Mouse (Mus musculus) urinary bladder, postnatal 4 days (tissue): ENCODE measurements around the gene Camta1.

ENCODE experiments used
- DNase-seq, 2 experiments: peaks; one replicate each; pipeline ENCODE4 v3.0.0; 2021 to 2022; ENCODE audit warnings: low spot score in 2 of 2

Gene Camta1

DNA sequence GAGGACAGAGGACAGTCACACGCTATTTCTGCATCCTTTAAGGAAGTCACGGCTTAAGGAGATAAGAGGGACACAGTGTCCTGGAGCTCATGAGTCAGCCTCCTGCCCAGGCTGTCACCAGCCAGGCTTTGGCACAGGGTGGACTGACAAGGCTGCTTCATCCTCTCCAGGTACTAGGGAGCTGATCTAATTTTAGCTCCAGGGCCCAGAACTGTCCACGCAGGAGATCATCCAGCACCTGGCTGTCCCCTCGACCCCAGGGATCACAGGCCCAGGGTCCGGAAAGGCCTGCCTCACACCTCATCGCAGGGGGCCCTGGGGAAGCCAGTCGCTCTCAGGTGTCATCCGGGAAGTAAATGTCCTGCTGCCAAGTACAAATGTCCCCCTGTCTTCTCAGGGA lies 341.6 kb downstream of the Camta1 start:
- DNase-seq = no peak

GRCm38 (mm10) chr4:151519011-151519410 lies 342.7 kb downstream of the Camta1 start:
- DNase-seq = no peak

- DNase-seq = peak in 1 of 2 experiments; percentile 33
These were observed 344.5 kb downstream of the Camta1 start for GRCm38 (mm10) chr4:151516998-151517799.

DNA sequence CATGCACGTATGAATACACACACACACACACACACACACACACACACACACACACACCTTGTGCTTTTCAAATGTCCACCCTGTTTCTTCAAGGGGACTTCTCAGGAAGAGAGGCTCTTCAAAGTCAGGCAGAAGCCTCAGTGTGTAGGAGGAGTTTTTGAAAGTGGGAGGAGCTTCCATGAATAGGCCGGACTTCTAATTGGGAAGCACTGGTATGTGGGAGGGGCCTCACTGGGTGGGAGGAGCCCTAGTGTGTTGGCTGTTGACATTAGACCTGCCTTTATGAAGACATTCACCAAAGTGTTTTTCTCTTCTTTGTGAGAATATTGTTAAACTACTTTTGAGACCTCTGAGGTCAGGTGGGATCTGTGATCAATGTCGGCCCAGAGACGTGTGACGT lies 346.4 kb downstream of the Camta1 start:
- DNase-seq = no peak

DNA sequence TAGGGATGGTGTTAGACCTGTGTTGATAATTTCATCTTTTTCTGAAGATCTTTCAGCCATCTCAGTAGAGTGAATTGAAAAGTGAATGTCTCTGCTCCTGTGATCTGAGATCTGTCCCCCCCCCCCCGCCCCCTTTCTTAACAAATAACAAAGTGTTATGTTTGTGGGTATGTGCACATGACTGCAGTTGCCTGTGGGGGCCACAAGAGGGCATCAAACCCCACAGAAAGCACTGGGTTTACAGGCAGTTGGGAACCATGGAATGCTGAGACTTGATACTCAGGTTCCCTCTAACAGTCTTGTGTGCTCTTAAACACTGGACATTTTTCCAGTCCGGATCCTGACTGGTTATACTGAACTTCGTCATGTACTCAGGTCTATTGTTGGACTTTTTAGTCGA lies 350.6 kb downstream of the Camta1 start:
- no peak for DNase-seq

- DNase-seq = no peak
These were observed 351.3 kb downstream of the Camta1 start for GRCm38 (mm10) chr4:151510417-151510816.

DNA sequence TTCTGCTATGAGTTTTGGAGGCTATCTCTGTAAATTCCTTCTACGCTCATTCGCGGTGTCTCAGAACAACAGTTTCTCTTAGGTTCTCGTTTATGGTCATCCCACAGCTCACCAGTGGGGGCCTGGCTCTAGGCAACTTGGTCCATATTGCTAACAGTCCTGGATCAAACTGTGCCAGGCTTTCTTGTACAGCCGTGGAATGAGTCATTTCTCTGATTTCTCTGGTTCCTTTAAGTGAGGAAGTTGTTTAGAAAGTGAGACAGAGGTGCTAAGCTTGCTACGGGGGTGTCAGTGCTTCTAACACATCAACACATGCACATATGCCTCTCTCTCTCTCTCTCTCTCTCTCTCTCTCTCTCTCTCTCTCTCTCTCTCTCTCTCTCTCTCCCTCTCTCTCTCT lies 355.0 kb downstream of the Camta1 start:
- DNase-seq = no peak

DNA sequence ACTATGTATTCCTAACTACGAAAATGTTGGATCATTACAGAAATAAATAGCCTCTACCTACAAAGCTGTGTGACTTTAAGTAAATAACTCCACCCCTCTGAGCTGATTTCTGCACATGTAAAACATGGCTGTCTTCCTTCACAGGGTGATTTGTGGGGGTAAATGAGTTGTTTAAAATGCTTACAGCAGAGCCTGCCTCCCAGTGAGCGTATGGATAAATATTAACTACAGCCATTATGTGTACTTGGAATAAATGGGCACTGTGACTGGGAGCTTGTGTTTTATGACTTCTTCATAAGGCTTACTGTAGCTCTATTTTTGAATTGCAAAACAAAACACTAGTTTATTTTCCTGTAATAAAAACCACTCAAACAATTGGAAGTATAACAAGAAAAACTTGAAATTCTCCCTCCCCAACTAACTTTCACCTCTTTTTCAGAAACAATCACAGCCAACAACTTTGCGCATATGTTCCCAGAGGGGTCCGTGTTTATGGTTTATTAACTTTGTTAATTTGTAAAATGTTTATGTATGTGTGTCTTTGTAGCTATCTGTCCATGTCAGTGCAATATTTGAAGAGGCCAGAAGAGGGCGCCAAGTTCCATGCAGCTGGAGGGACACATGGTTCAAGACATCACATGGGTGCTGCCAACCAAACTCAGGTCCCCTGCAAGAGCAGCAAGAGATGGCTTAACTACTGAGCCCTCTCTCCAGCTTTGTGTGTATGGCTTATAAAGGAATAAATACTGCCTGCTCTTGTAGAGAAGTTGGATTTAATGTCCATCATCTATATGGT lies 363.0 kb downstream of the Camta1 start:
- DNase-seq = no peak

- no peak for DNase-seq
These were observed 365.1 kb downstream of the Camta1 start for GRCm38 (mm10) chr4:151496581-151496980.

GRCm38 (mm10) chr4:151495276-151495882 lies 366.3 kb downstream of the Camta1 start:
- DNase-seq = no peak

- no peak for DNase-seq
These were observed 368.9 kb downstream of the Camta1 start for GRCm38 (mm10) chr4:151492786-151493185.

DNA sequence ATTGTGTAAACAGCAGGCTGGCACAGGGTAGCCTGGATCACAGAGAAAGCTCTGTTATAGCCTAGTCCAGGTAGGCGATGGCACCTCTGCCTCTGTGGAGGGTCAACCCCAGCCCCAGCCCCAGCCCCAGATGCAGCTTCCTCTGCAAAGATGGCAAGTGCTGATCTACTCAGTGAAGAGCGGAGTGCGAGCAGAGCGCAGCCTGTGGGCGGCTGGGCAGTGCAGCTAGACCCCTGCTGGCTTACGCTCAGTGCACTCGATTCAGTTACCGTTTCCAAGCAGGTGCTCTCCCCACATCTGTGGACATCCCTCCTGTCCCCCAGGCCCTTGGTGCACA lies 377.7 kb downstream of the Camta1 start:
- no peak for DNase-seq

DNA sequence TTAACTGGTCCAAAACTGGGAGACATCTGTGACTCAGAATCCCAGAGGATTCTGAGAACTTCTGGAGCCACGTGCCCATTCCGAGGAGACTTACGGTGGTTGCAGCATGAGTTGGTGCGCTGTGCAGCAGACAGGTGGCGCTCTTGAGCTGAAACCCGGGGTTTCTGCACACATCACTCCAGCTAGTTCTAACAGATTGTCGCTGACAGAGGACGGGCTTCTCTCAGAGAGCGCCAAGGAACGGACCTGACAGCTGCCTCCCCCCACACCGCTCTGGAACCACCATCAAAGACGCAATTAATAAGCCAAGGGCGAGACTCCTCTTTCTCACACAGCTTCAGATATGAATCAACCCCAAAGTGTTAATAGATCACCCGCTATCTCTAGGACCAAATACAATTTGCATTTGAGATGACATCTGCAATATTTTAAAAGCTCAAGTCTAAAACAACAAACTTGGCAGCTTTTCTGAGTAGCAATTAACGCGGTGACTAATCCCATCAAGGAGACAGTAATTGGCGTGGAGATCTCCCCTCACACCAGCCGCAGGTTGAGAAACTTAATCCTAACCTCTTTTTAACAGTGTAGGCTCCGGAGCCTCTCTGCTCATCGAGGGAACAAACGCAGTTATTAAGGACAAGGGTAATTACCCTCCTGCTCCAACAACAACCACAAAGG lies 378.2 kb downstream of the Camta1 start:
- DNase-seq = peak in 1 of 2 experiments; percentile 68

GRCm38 (mm10) chr4:151480928-151481327 lies 380.7 kb downstream of the Camta1 start:
- no peak for DNase-seq

DNA sequence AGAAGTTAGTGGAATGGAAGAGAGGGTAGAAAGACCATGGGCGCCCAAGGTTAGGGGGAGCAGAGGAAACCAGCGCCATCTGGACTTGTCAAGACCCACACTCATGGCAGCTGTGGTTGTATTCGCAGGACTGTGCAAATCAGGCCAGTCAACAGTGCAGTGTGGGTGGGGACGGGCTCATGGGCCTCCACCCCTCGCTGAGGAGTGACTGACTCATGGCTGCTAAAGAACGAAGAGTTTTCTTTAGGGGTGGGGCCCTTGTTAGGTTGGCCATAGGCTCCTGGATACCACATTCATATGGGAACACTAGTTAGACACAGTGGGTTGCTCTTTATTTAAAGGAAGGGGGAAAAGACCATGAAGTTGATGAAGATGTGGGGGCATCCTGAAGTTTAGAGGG lies 383.7 kb downstream of the Camta1 start:
- DNase-seq = no peak

DNA sequence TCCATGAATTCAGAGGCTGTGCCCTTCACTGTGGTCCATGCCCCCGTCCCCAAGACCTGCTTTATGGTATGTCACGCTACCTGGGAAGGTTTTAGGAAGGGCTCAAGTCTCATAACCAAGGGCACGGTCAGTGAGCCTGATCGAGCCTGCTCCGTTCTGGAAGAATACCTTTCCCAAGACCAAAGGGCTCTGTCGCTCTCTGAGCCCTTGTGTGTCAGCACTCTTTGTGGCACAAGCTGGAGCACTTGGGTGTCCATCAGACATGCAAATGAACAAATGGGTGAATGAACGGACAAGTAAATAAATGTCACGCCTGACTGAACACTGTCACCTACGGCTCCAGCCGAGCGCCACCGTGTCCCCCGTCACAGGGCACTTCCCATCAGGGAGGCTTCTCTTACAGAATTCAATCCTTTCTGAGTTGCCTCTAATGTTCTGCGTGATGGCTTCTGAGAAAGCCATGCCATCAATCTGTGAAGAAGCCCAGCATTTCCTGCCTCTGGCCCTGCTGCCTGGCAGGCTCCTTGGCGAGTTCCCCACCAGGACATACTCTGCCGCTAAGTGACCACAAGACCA lies 386.7 kb downstream of the Camta1 start:
- no peak for DNase-seq

DNA sequence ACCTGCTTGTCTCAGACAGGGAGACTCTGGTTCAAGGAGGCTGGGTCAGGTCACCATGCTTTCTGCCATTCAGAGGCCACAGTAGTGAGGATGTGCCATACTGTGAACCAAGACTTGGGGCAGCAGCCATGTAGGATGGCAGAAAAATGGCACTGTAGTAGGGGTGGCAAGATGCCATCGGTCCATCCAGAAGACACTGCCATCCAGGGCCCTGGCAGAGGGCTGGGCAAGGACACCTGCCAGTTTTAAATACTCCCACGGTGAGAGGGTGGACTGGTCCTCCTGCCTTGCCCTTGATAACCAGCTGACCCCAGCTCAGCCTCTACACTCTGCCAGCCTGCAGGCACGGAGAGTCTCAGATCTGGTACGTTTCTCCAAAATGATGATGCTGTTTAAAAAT lies 389.8 kb downstream of the Camta1 start:
- DNase-seq = no peak

GRCm38 (mm10) chr4:151468381-151468780 lies 393.3 kb downstream of the Camta1 start:
- no peak for DNase-seq

DNA sequence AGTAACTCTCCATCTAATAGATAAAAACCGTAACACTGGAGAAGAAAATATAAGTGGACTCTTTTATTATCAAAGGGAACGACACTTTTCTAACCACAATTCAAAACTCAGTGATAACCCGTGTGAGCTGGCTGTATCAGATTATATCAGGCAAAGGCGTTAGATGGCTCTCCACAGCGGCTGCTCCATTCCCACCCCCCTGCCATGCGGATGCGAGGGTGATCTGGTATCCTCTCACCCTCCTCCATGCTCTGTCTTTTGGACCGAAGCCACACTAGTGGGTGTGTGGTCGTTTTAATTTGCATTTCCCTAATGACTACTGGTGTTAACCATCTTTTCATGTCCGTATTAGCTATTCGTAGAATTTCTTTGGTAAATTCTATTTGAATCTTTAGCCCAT lies 403.0 kb downstream of the Camta1 start:
- no peak for DNase-seq

DNA sequence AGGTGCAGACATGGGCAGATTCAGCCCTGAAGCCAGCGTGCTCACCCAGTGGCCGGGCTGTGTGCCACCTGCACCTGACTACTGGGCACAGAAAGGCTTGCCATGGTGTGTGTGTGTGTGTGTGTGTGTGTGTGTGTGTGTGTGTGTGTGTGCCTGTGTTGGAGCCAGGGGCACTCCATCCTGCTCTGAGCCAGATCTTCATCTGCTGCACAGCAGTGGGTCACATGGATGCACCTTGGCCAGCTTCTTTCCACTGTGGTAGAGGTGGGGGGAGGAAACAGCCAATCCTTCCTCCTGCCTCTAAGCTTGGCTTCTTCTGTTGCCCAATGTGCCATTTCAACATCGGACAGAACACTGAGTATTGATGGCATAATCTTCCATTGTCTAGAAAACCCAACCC lies 407.1 kb downstream of the Camta1 start:
- no peak for DNase-seq

DNA sequence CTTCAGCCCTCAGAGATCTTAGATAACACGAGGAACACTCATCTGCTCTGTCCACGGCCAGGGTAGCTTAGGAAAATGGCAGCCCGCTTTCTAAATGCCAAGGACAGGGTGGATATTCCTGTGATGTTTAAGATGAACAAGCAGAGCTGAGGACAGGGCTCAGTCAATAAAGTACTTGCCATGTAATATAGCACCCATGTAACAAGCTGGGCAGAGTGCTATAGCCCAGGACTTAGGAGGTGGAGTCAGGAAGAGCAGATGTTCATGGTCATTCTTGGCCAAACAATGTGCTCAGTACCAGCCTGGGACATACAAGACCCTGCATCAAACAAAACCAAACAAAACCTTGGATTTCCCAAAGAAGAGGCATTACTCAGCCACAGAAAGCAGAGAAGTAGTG lies 407.6 kb downstream of the Camta1 start:
- DNase-seq = no peak

DNA sequence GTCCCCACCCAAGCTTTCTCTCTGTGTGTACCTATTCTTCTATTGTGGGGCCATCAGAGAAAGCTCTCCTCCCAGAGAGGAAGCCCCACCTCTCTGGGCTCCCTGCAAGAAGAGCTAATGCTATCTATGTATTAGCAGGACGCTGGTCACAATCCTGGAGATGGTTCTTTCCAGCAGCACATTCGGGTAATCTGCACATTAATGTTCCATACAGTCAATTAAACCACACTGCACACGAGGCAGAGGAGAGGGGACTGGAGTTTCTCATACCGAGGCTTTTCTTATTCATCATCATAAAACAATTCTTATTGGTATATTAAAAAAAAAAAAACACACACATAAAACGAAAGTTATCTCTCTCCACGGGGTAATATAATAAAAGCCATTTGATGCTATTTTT lies 409.8 kb downstream of the Camta1 start:
- no peak for DNase-seq
